Mouse (Mus musculus): Measurements from ENCODE around the gene Slfn14.
"Not testable (repeated sequence)": the region's sequence is repeated elsewhere in the genome, so short reads cannot be mapped to it uniquely, and the experiment has no call there.

The Slfn14 gene

DNA sequence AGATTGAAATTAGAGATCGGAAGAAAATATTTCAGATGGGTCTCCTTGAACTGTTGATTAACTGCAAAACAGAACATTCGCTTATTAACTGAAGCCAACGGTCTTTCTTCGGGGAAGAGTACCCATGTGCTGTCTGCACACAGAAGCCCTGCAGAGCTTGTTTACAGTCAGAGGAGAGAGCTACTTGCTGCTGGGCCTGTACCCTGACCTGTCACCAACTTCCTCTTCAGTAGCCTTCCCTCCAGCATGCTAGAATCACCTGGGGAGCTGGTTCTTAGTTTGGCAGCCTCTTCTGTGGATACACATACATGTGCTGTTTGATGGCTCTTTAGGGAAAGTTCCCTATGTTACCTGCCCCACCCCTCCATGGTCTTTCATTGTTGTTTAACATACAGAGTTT is 899 bp downstream of the Slfn14 start:
- no peak for DNase-seq (ENCODE audit: low read depth, low spot score)

GRCm38 (mm10) chr11:83282084-83282483 is 4.4 kb downstream of the Slfn14 start:
- DNase-seq (ENCODE audit: low read depth, low spot score) = no peak

DNA sequence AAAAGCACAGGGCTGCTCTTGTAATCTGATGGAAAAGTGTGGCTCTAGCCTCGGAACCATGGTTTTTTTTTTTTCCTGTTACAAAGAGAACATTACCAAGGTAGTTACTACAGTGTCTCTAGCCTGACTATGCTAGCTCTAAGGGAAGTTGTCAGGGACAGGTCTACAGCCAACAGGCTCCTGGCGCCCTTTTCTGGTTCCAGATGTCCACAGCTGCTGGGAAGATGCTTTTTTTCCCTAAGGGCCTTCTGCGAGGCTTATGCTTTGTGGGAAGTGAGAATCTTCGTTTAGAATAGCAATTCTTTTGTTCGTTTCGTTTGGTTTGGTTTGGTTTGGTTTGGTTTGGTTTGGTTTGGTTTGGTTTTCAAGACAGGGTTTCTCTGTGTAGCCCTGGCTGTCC is 6.8 kb downstream of the Slfn14 start:
- DNase-seq (ENCODE audit: low read depth, low spot score) = no peak

DNA sequence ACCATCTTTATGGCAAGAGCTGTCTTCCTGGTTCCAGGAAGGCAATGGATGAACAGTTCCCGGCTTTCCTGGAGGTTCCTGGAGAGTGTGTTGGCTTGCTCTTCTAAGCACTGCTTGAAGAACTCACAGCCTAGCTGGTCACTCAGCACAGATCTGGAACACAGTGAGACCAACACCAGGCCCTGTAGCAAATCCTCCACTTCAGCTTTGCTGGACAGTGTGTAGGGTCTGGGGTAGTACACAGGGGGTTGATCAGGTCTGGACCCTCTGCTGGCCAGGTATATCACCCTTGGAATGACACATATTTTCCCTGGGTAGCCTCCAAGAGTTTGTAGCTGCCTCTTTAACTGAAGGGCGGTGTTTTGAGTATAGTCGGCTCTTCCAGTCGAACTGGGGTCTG is 7.5 kb downstream of the Slfn14 start:
- no peak for DNase-seq (ENCODE audit: low read depth, low spot score)

DNA sequence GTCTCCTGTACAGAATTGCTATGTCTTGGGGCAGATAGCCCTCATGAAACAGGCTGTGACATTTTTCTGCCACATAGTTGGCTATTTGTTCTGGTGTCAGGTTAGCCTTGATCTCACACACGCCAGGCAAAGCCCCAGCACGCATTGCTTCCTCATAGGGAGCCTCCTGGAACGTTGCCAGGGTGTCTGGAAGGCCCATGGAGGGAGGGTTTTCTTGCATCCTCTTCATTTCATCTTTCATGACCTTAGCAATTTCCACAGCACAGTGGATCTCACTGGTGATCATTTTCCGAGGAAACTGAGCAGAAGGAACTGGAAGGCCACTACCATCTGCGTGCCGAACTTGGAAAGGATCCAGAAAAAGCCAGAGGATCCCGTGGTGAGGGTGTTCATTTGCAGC is 10.3 kb downstream of the Slfn14 start:
- DNase-seq (ENCODE audit: low read depth, low spot score) = no peak

GRCm38 (mm10) chr11:83271951-83272843 is 14.3 kb downstream of the Slfn14 start:
- no peak for DNase-seq (ENCODE audit: low read depth, low spot score)

GRCm38 (mm10) chr11:83271151-83271950 is 15.2 kb downstream of the Slfn14 start:
- DNase-seq (ENCODE audit: low read depth, low spot score) = peak; percentile 76

GRCm38 (mm10) chr11:83270842-83271150 is 15.7 kb downstream of the Slfn14 start:
- DNase-seq (ENCODE audit: low read depth, low spot score) = no peak

- no peak for DNase-seq (ENCODE audit: low read depth, low spot score)
Measured at GRCm38 (mm10) chr11:83263146-83263545, 23.4 kb downstream of the Slfn14 start.

GRCm38 (mm10) chr11:83262673-83263072 is 23.9 kb downstream of the Slfn14 start:
- DNase-seq (ENCODE audit: low read depth, low spot score) = no peak

- not testable (repeated sequence) for DNase-seq (ENCODE audit: low read depth, low spot score)
Measured at GRCm38 (mm10) chr11:83257211-83257610, 29.3 kb downstream of the Slfn14 start.

GRCm38 (mm10) chr11:83239811-83240210 is 46.7 kb downstream of the Slfn14 start:
- no peak for DNase-seq (ENCODE audit: low read depth, low spot score)

DNA sequence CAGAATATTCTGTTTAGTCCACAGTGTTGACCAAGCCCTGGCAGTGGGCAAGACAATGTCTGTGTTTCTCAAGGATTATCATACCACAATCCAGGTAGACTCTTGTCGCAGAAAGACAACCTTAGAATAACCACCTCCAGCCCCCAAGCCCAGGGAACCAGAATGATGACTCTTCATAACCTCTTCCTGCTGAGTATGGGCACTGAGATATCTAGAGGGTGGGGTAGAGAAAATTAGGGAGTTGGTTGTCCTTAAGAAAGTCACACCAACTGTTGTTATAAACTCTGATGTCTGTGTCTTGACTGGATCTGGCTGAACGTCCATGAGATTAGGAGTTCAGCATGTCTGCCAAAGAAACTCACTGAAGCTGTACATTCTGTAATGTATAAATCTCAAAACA is 48.1 kb downstream of the Slfn14 start:
- no peak for DNase-seq (ENCODE audit: low read depth, low spot score)

DNA sequence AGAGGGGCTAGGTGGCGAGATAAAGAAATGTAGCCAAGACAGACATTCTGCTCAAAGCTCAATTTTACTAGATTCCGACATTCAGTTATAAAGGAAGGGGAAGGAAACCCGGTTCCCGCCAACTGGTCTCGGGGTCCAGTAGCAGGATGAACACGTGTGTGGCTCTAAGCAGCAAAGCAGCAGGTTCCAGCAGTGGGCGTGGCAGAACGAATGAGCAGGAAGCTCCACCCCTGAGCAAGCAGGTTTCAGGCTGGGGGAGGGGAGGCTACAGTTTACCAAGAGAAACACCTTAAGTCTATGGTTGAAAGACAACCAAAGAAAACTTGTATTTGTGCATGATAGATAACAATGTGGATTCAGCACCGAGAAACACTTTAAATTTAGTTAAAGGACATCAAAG is 49.1 kb downstream of the Slfn14 start:
- not testable (repeated sequence) for DNase-seq (ENCODE audit: low read depth, low spot score)

DNA sequence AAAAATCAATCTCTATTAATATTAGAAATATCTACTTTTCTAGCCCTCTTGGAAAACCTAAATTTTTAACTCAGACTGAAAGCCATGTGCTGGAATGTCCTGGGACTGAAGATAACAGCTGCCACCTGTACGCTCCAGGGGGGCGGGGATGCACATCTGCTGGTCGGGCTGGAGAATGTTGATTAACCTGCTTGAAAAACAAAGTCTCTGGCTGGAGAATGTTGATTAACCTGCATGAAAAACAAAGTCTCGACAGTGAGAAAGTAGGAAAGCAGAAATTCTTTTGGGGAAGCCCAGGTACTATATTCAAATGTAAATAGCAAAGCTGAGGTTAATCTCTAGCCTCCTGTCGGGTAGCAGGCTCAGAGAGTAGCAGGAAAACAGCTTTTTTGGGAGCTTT is 52.9 kb downstream of the Slfn14 start:
- DNase-seq (ENCODE audit: low read depth, low spot score) = not testable (repeated sequence)

- no peak for DNase-seq (ENCODE audit: low read depth, low spot score)
Measured at GRCm38 (mm10) chr11:83230966-83231365, 55.6 kb downstream of the Slfn14 start.

- no peak for DNase-seq (ENCODE audit: low read depth, low spot score)
Measured at GRCm38 (mm10) chr11:83227926-83228723, 58.4 kb downstream of the Slfn14 start.

- no peak for DNase-seq (ENCODE audit: low read depth, low spot score)
Measured at GRCm38 (mm10) chr11:83225371-83225960, 61.1 kb downstream of the Slfn14 start.

Measured in embryo, embryonic 11.5 days (tissue).